Mouse (Mus musculus) 3T3-L1 (cell line): ENCODE measurements at regions not wholly inside any gene's neighbourhood (a gene's known extent, or its start where the extent isn't known, plus 50 kb on each side); places are given as distances from the start of the nearest gene placed in this dataset.
"Not testable (repeated sequence)": the region's sequence is repeated elsewhere in the genome, so short reads cannot be mapped to it uniquely, and the experiment has no call there.

Experiments used
- DNase-seq: peaks from one replicate; pipeline ENCODE4 v3.0.0-alpha.2; 2015; ENCODE audit warnings: low read depth, low spot score

GRCm38 (mm10) chr9:13105426-13105825, 140.2 kb downstream of the Jrkl start:
- DNase-seq, result no peak

- no peak for DNase-seq
Observed at GRCm38 (mm10) chr9:13083669-13084068, 162.0 kb downstream of the Jrkl start.

- no peak for DNase-seq
Observed at GRCm38 (mm10) chr9:13049079-13049478, 196.6 kb downstream of the Jrkl start.

- DNase-seq, result peak; percentile 2
Observed at GRCm38 (mm10) chr9:13019025-13019424, 226.6 kb downstream of the Jrkl start.

- DNase-seq, result not testable (repeated sequence)
Observed at GRCm38 (mm10) chr9:12983209-12983608, 262.4 kb downstream of the Jrkl start.

- DNase-seq, result no peak
Observed at GRCm38 (mm10) chr9:12973022-12973421, 272.6 kb downstream of the Jrkl start.

- no peak for DNase-seq
Observed at GRCm38 (mm10) chr9:12960337-12960736, 285.3 kb downstream of the Jrkl start.

- no peak for DNase-seq
Observed at GRCm38 (mm10) chr9:12946088-12946487, 299.5 kb downstream of the Jrkl start.

GRCm38 (mm10) chr9:12945476-12945875, 300.2 kb downstream of the Jrkl start:
- no peak for DNase-seq

GRCm38 (mm10) chr9:12945037-12945436, 300.6 kb downstream of the Jrkl start:
- no peak for DNase-seq

- DNase-seq, result no peak
Observed at GRCm38 (mm10) chr9:12935016-12935415, 310.6 kb downstream of the Jrkl start.

GRCm38 (mm10) chr9:12925549-12926186, 320.0 kb downstream of the Jrkl start:
- no peak for DNase-seq

- no peak for DNase-seq
Observed at GRCm38 (mm10) chr9:12900726-12901125, 344.9 kb downstream of the Jrkl start.

- no peak for DNase-seq
Observed at GRCm38 (mm10) chr9:12879753-12880490, 365.7 kb downstream of the Jrkl start.

GRCm38 (mm10) chr9:12876496-12876895, 369.1 kb downstream of the Jrkl start:
- peak; percentile 38 for DNase-seq

GRCm38 (mm10) chr9:12870941-12871340, 374.7 kb downstream of the Jrkl start:
- DNase-seq, result no peak
